Mouse (Mus musculus): ENCODE measurements at regions not wholly inside any gene's neighbourhood (a gene's known extent, or its start where the extent isn't known, plus 50 kb on each side); places are given as distances from the start of the nearest gene placed in this dataset.

DNA sequence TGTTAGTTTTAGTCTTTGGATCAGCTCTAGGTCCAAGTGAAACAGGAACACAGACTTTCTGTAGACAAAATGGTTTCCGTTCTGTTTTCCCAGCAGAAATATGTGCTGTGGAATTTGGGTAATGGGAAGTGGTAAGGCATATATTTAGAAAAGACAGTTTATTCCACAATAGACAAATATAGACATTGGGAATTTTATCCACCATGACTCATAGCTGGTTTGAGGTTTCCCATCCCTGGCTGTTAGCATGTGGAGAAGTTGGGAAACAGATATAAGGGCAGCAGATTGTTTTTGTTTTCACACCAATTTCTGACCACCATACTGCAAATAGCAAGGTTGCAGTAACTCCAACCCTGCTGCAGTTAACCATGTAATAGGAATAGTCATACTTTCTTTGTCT is 385.0 kb upstream of the Adam34 start:
- DNase-seq (ENCODE audit: low spot score), result peak; percentile 14

DNA sequence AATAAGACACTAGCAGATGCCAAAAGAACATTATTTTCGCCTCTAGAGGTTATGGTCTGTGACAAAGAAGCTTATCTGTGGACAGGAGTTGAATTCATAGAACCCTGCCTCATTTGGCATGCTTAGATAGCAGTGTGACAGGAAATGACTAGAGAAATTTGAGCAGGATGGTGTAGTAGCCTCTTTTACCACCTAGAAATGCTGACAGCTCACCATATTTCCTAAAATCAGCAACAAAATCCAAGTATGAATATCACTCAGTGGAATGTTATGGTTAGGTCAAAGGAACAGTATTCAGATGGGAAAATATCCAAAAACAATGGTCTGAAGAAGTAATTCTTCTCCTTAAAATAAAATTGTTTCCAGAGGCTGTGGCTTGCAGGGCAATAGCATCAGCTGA is 383.6 kb upstream of the Adam34 start:
- DNase-seq (ENCODE audit: low spot score), result peak; percentile 10

DNA sequence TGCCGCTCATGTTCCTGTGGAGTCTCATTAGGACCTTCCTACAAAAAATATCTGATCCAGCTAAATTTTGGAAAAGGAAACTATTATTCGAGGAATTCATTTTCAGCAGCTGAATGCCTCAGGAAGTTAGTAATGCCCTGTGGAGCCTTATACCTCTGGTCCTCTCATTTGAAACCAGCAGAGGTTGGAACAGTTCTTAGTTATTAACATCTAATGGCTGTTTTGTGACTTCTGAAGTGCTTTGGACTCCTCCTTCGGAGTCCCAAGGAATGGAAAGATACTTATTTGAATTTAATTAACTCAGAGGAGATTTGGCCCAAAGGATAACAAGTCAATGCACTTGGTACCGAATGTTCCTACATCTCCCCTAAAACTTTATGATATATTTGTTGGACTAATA is 372.2 kb upstream of the Adam34 start:
- DNase-seq (ENCODE audit: low spot score), result no peak

DNA sequence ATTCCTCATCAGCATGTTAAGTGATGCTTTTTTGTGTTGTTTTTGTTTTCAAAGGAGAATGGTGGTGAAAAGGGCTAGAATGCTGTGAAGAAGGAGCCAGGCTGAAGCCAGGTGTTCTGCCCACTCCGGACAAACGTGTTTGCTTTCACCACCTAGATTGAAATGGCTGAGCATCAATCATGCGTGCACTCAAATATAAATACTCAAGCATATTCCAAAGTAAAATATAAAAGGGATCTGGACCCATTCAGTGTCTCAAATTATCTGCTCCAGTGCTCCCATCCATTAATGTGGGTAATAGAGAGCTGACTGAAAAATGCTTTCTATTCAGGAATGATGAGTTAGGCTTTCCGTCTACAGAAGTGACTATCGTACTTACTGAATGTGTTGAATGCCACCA is 349.0 kb upstream of the Adam34 start:
- DNase-seq (ENCODE audit: low spot score), result no peak

DNA sequence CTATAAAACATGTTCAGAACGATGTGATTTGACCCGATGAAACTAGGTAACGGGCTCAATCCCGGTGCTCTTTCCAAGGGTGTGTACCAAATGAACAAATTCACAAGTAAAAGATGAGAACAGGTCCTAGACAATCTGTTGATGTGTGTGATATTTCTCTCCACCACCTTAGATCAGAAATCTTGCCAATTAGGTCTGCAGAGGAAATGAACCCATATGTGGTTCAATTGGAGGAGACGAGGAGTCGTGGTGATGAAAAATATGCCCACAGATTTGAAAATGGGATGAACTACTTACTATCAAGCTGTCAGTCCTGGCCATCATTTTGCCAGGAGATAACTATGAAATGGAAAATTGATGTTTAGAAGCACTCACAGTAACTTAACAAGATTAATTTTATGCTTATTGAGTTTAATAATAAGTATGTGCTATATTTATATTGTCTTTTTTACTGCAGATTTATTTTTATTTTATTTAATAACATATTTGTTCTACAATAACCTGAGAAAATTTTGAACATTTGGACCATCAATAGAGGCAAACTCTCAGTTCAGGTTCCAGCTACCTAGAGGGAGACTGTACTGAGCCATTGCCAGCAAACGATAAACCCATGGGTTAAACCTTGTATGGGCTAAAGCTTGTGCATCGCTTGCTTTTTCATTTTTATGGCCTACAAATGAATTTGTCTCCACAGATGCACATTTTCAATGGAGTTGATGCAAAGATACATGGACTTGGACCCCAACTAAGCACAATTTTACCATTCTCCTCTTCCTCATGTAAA is 332.9 kb upstream of the Adam34 start:
- DNase-seq (ENCODE audit: low spot score), result no peak

DNA sequence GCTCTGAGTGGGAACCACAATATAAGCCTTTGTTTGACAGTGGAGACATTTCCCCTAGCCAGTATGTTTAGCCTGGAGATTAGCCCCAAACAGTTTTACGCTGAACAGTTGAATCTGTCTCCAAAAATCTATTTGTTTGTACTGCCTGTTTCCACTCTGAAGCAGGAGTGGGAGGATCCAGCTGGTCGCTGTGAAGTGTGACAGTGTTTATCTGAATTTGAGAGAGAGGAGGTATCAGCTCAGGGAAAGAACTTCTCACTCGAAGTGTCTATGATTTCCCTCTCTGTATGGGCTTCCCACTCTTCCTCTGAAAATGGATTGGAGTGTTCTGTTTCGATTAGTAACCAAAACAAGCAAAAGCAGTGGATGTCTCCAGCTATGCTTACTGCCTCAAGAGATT is 324.4 kb upstream of the Adam34 start:
- no peak for DNase-seq (ENCODE audit: low spot score)

DNA sequence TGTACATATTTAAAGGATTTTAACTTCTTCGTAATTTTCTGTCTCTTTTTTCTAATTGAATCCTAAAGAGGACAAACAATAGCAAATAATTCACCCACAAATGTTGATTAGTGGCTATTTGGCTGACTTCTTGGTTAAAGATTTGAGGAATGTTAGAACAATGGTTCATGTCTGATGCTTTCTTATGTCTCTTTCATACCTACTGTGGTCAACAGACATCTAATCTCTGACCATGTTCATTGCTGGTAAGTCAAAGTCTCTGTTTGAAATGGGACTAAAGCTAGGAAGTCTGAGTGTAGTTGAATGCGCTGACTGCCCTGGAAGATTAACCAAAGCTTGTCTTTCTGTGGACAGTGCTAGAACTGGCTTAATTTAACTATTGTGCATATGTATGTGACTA is 321.5 kb upstream of the Adam34 start:
- DNase-seq (ENCODE audit: low spot score), result no peak

DNA sequence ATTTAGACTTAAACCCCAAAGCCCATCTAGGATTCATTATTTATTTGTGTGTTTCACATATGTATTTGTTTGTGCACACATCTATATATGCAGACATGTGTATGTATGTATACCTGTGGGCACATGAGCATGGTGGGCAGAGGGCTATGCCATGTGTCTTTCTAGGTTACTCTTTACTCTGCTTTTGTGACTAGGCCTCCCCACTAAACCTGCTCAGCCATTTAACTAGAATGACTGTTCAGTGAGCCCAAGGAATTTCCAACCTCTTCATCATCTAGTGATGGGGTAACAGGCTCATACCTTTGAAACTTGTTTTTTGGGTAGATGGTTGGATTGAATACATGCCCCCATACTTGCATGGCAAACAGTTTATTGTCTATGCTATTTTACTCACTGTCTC is 321.1 kb upstream of the Adam34 start:
- no peak for DNase-seq (ENCODE audit: low spot score)

DNA sequence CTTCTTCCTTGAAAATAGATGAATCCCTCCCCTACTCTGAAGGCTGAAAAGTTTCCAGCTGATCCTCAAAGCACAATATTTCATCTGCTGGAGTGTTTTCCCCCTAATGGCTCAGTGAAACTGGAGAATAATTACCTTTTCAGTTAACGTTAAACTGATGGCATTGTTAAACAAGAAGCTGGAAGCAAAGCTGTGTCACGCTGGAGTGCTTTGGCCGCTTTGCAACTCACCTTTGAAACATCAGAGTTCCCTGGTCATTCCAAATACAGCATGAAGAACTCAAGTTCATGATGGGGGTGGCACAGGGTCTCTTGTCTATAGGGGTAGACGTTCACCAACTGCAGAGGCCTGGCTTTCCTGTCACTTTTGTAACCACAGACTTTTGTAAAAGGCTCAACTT is 317.9 kb upstream of the Adam34 start:
- DNase-seq (ENCODE audit: low spot score), result no peak

DNA sequence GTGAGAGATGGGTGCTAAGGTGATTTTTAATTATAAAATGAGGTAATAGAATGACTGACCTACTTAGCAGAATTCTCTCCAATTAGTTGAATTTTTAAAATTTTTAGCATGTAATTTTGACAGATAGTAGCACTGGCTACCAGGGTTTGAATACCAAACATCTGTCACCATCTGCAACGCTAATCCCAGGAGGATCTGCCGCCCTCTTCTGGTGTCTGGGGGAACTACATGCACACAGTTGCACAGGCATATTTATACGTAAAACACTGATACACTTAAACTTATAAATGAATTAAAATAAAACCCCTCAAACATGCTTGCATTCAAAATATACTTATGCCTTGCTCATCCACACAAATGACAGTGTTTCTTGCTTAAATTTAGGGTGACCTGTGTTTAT is 316.1 kb upstream of the Adam34 start:
- no peak for DNase-seq (ENCODE audit: low spot score)

DNA sequence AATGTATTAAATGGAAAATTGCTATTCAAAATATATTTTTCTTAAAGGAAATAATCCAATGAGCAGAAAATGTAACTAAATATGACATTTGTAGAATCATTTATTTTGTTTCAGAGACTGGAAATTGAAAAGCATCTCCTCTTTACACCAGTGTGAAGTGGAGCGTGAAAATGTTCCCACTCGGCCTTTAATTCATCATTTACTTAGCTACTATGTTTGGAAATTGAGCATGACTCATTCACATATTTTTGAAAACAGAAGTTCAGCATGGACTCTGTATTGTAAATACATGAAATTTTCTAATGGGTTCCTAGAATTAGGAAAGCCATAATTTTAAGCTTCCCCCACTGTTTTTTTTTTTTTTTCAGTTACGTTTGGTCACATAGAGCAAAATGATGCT is 314.2 kb upstream of the Adam34 start:
- no peak for DNase-seq (ENCODE audit: low spot score)

Data from adipocyte (in vitro differentiated cells).